Mouse (Mus musculus) G1E (cell line): Measurements from ENCODE around the gene Gm49380.

Source experiments
- CTCF ChIP-seq: IDR thresholded peaks from 2 replicates; pipeline ENCODE4 v1.5.1; 2012; ENCODE audit warnings: low read depth, low read length, inconsistent platforms, mixed read lengths
- GATA1 ChIP-seq: IDR thresholded peaks from 2 replicates; pipeline ENCODE4 v1.6.1; 2012; ENCODE audit warnings: borderline replicate concordance, low read length, inconsistent platforms, mixed read lengths

DNA sequence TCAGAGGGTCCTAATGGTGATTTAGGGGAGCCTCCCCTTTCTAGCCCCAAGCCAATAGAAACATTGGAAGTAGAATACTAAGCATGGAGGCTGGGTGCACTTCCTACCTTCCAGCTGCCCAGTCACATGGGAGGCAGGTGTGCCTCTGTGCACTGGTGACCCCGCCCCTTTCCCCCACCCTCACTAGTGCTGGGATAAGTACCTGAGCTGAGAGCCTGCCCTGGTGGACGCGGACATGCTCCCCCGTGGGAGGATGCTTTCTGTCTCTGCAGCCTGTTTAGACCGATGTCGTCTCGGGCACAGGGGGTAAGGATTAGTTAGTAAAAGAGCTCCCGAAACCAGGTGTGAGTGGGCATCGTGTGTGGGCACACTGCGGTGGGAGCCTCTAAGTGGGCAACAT, 26.3 kb downstream of the Gm49380 start:
- TF ChIP-seq CTCF (no peak), GATA1 (no peak)
